ENCODE assay signal across 14 mouse cellular contexts in the genomic region with DNA sequence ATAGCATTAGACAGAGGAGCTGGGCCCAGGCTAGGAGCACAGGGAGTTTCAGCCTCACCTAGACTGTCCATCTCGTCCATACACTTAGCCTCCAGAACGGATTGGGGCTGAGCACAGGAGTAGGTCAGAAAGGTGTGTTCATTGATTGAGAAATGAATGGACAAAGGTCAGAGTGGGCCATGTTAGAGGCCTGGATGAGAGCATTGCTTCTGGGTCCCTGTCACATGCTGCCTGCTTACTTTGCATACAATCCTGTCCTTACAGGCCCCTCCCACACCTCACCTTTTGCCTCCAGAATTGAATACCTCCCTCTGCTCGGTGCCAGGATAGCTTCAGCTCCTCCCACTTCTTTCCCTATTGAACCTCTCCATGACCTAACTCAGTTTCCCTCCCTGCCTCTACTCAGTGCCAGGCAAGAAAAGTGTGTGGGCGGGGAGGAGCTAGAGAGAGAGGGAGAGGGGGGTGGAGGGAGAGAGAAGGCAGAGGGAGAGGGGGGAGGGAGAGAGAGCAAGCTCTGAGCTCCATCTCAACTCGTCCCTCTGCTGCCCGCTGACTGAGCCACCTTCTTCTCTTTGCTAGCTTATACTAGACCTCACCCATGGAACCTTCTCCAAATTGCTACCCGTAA. TPM values are rescaled to one million over a fixed set of nuclear protein-coding genes. Genes with fewer than 3 reads are reported as not detected.
DNase-seq lines count a peak whose midpoint lies in the region; ATAC-seq and TF ChIP-seq lines count a peak whose summit lies in the region.
"Had no signal": no experiment of that assay in that cellular context is flagged by ENCODE, and none has a peak within 500 bp of the region (broad histone marks: within the 10 kb centered on the region; RNA-seq: fewer than 3 reads in every experiment).

No protein-coding gene starts in this region.

- 36% methylated on average over 7 of the region's 7 CpGs for WGBS in heart, embryonic 10.5 days
- WGBS in heart, embryonic 12.5 days, result 45% methylated on average over 7 of the region's 7 CpGs
- WGBS in neural tube, embryonic 11.5 days, result 21% methylated on average over 7 of the region's 7 CpGs
- 40% methylated on average over 7 of the region's 7 CpGs for WGBS in neural tube, embryonic 15.5 days
- 31% methylated on average over 6 of the region's 7 CpGs for WGBS in hindbrain, embryonic 14.5 days
- WGBS in kidney, adult 2 months, result 80% methylated on average over 7 of the region's 7 CpGs

- TF ChIP-seq POLR2A in kidney, adult 2 months (IDR thresholded peaks at IDR 0.05; ENCODE audit: low read depth, low read length), result no peak

- no peak overlapping the region for H3K4me3 ChIP-seq in heart, embryonic 10.5 days
- H3K4me3 ChIP-seq in heart, embryonic 12.5 days, result no peak overlapping the region
- no peak overlapping the region for H3K4me3 ChIP-seq in neural tube, embryonic 11.5 days (ENCODE audit: low read depth, low read length)
- H3K4me3 ChIP-seq in neural tube, embryonic 15.5 days (replicated peaks), result no peak overlapping the region
- no peak overlapping the region for H3K4me3 ChIP-seq in hindbrain, embryonic 14.5 days (replicated peaks; ENCODE audit: low read length)
- H3K4me3 ChIP-seq in kidney, adult 2 months (ENCODE audit: insufficient read depth, low read depth, low read length), result no peak overlapping the region

- peaks cover 70% of the 10 kb centered on the region for H3K4me1 ChIP-seq in heart, embryonic 10.5 days
- peaks cover 58% of the 10 kb centered on the region for H3K4me1 ChIP-seq in heart, embryonic 12.5 days (replicated peaks)
- peaks cover 38% of the 10 kb centered on the region for H3K4me1 ChIP-seq in neural tube, embryonic 11.5 days (ENCODE audit: control insufficient read depth, insufficient read depth, low read length)
- H3K4me1 ChIP-seq in neural tube, embryonic 15.5 days, result peaks cover 52% of the 10 kb centered on the region
- H3K4me1 ChIP-seq in hindbrain, embryonic 14.5 days (replicated peaks; ENCODE audit: control insufficient read depth, insufficient read depth, low read length), result peaks cover 50% of the 10 kb centered on the region
- H3K4me1 ChIP-seq in kidney, adult 2 months (ENCODE audit: control insufficient read depth, insufficient read depth, low read length), result no peaks in the 10 kb centered on the region; the same call in 1 of the 2 replicates

- H3K36me3 ChIP-seq in heart, embryonic 10.5 days, result no peaks in the 10 kb centered on the region
- H3K36me3 ChIP-seq in heart, embryonic 12.5 days, result no peaks in the 10 kb centered on the region
- H3K36me3 ChIP-seq in neural tube, embryonic 11.5 days (ENCODE audit: control insufficient read depth, insufficient read depth, low read length), result no peaks in the 10 kb centered on the region
- H3K36me3 ChIP-seq in neural tube, embryonic 15.5 days, result no peaks in the 10 kb centered on the region
- no peaks in the 10 kb centered on the region for H3K36me3 ChIP-seq in hindbrain, embryonic 14.5 days (replicated peaks; ENCODE audit: control insufficient read depth, insufficient read depth)
- H3K36me3 ChIP-seq in kidney, adult 2 months (ENCODE audit: control insufficient read depth, insufficient read depth, low read length), result no peaks in the 10 kb centered on the region

- peaks cover 70% of the 10 kb centered on the region for H3K27me3 ChIP-seq in heart, embryonic 10.5 days (ENCODE audit: insufficient read depth, poor library complexity, severe bottlenecking)
- H3K27me3 ChIP-seq in heart, embryonic 12.5 days (replicated peaks), result peaks cover 56% of the 10 kb centered on the region
- H3K27me3 ChIP-seq in neural tube, embryonic 11.5 days (ENCODE audit: control insufficient read depth, insufficient read depth, low read length), result peaks cover 21% of the 10 kb centered on the region; the same call in 1 of the 2 replicates
- peaks cover 18% of the 10 kb centered on the region for H3K27me3 ChIP-seq in neural tube, embryonic 15.5 days (replicated peaks)
- H3K27me3 ChIP-seq in hindbrain, embryonic 14.5 days (ENCODE audit: control insufficient read depth, insufficient read depth, low read length), result peaks cover 5% of the 10 kb centered on the region; the same call in 1 of the 2 replicates
- H3K27me3 ChIP-seq in kidney, adult 2 months (replicated peaks; ENCODE audit: control insufficient read depth, insufficient read depth, low read length), result no peaks in the 10 kb centered on the region

- no peak overlapping the region for H3K9ac ChIP-seq in heart, embryonic 12.5 days
- H3K9ac ChIP-seq in neural tube, embryonic 11.5 days (ENCODE audit: low read length), result no peak overlapping the region
- no peak overlapping the region for H3K9ac ChIP-seq in neural tube, embryonic 15.5 days (replicated peaks)
- H3K9ac ChIP-seq in hindbrain, embryonic 14.5 days, result no peak overlapping the region

- H3K9me3 ChIP-seq in heart, embryonic 10.5 days, result no peaks in the 10 kb centered on the region
- no peaks in the 10 kb centered on the region for H3K9me3 ChIP-seq in heart, embryonic 12.5 days (replicated peaks)
- H3K9me3 ChIP-seq in neural tube, embryonic 11.5 days (ENCODE audit: control insufficient read depth, low read length), result no peaks in the 10 kb centered on the region
- no peaks in the 10 kb centered on the region for H3K9me3 ChIP-seq in neural tube, embryonic 15.5 days (replicated peaks)
- no peaks in the 10 kb centered on the region for H3K9me3 ChIP-seq in hindbrain, embryonic 14.5 days (ENCODE audit: control insufficient read depth, low read length)

- no peak overlapping the region for H3K4me2 ChIP-seq in heart, embryonic 12.5 days
- H3K4me2 ChIP-seq in neural tube, embryonic 11.5 days (ENCODE audit: low read depth), result no peak overlapping the region
- no peak overlapping the region for H3K4me2 ChIP-seq in neural tube, embryonic 15.5 days
- H3K4me2 ChIP-seq in hindbrain, embryonic 14.5 days (replicated peaks), result no peak overlapping the region

- ATAC-seq in heart, embryonic 12.5 days (ENCODE audit: insufficient number of reproducible peaks, low FRiP score), result no peak
- no peak for ATAC-seq in neural tube, embryonic 11.5 days (ENCODE audit: insufficient read depth, low FRiP score, low TSS enrichment)
- ATAC-seq in neural tube, embryonic 15.5 days (ENCODE audit: low FRiP score), result no peak
- no peak for ATAC-seq in hindbrain, embryonic 14.5 days (ENCODE audit: low FRiP score)

- TF ChIP-seq CTCF in kidney, adult 2 months (conservative IDR thresholded peaks at IDR 0.05; ENCODE audit: insufficient read depth, insufficient read length, low read depth, low read length), result no peak

- peak overlapping the region; percentile 67; the same call in 1 of the 2 replicates for H3K27ac ChIP-seq in heart, embryonic 10.5 days
- H3K27ac ChIP-seq in heart, embryonic 12.5 days (ENCODE audit: poor library complexity, severe bottlenecking), result no peak overlapping the region
- H3K27ac ChIP-seq in neural tube, embryonic 11.5 days (ENCODE audit: low read depth, low read length), result 0 out of 2 replicates have a peak overlapping the region, but pooled peaks have one; percentile 42
- no peak overlapping the region for H3K27ac ChIP-seq in neural tube, embryonic 15.5 days (replicated peaks)
- H3K27ac ChIP-seq in hindbrain, embryonic 14.5 days, result peak overlapping the region; percentile 3; the same call in 1 of the 2 replicates
- no peak overlapping the region for H3K27ac ChIP-seq in kidney, adult 2 months (ENCODE audit: insufficient read depth, low read depth, low read length)

- DNase-seq in heart, embryonic 10.5 days (ENCODE audit: low spot score), result no peak
- no peak for DNase-seq in neural tube, embryonic 11.5 days (ENCODE audit: low spot score)
- DNase-seq in hindbrain, embryonic 14.5 days (ENCODE audit: low spot score), result no peak
- DNase-seq in adrenal gland, postnatal 36 days, result no peak
- DNase-seq in kidney, adult 2 months, result no peak
- DNase-seq in left cerebral cortex, adult 18-20 months (ENCODE audit: low spot score in 2 of 2), result no peak
- DNase-seq: adrenal gland, adult 8-10 months; cerebellum, adult 18-20 months; lung, postnatal 4 days; right cerebral cortex, postnatal 4 days had no signal

RNA-seq across cellular contexts. Expression of a gene that starts 2.5 kb away (rescaled TPM):
- 0.07 TPM in 1 of 2 replicates, not detected in the other for polyA plus RNA-seq in heart, embryonic 10.5 days (2016; fragmentation: Nextera tagmentation; extraction: Ambion mirVana)
- polyA plus RNA-seq in heart, embryonic 12.5 days (2016; fragmentation: Nextera tagmentation; extraction: Ambion mirVana), result not detected in 2 replicates
- 0.08 and 0.22 TPM in 2 replicates for polyA plus RNA-seq in neural tube, embryonic 11.5 days (2014; fragmentation: Nextera tagmentation; extraction: Ambion mirVana)
- 0.13 and 0.15 TPM in 2 replicates for polyA plus RNA-seq in neural tube, embryonic 15.5 days (2015; fragmentation: Nextera tagmentation; extraction: Ambion mirVana)
- polyA plus RNA-seq in hindbrain, embryonic 14.5 days (2014; fragmentation: Nextera tagmentation; extraction: Ambion mirVana), result 0.13 and 0.43 TPM in 2 replicates
- total RNA-seq in adrenal gland, postnatal 36 days (2021), result under 1 TPM in 1 of 2 experiments, not detected in 1; 0.99 TPM
- 0.18 TPM in 1 of 2 replicates, not detected in the other for polyA plus RNA-seq in kidney, adult 2 months (2012; rRNA removed)
- total RNA-seq in left cerebral cortex, adult 18-20 months (2021), result 1 to 10 TPM in 1 of 2 experiments, under 1 TPM in 1; 0.67 to 1.2 TPM
- total RNA-seq: heart, postnatal 25 days had no signal
- polyA plus RNA-seq: neural tube, embryonic 14.5 days had no signal

RNA-seq across cellular contexts. Expression of a gene that starts 52.5 kb away (rescaled TPM):
- 2.7 and 16.3 TPM in 2 replicates for polyA plus RNA-seq in heart, embryonic 10.5 days (2016; fragmentation: Nextera tagmentation; extraction: Ambion mirVana)
- polyA plus RNA-seq in heart, embryonic 12.5 days (2016; fragmentation: Nextera tagmentation; extraction: Ambion mirVana), result 0.78 and 1.00 TPM in 2 replicates
- polyA plus RNA-seq in neural tube, embryonic 11.5 days (2014; fragmentation: Nextera tagmentation; extraction: Ambion mirVana), result 53.7 and 55.2 TPM in 2 replicates
- polyA plus RNA-seq in neural tube, embryonic 15.5 days (2015; fragmentation: Nextera tagmentation; extraction: Ambion mirVana), result 20.6 and 21.5 TPM in 2 replicates
- polyA plus RNA-seq in hindbrain, embryonic 14.5 days (2014; fragmentation: Nextera tagmentation; extraction: Ambion mirVana), result 18.1 and 22.1 TPM in 2 replicates
- 1 to 10 TPM; 1.2 to 2.1 TPM for total RNA-seq in adrenal gland, postnatal 36 days (2021)
- 15.4 and 19.5 TPM in 2 replicates for polyA plus RNA-seq in kidney, adult 2 months (2012; rRNA removed)
- total RNA-seq in left cerebral cortex, adult 18-20 months (2021), result 10 to 100 TPM in 1 of 2 experiments, 1 to 10 TPM in 1; 7.8 to 10.3 TPM

Comparison
In these comparisons a context has a peak if more than half of its experiments do, and no peak if none do; other contexts are left out.
1. H3K27ac ChIP-seq: peak in heart, embryonic 10.5 days (single experiment), neural tube, embryonic 11.5 days (single experiment) and hindbrain, embryonic 14.5 days (single experiment); none in heart, embryonic 12.5 days (single experiment), neural tube, embryonic 15.5 days (single experiment) and kidney, adult 2 months (single experiment).